Mouse (Mus musculus) layer of hippocampus, postnatal 36 days (tissue): ENCODE data around the gene Sugct. TPM values are rescaled to one million over a fixed set of nuclear protein-coding genes. Genes with fewer than 3 reads are reported as not detected.
"Not testable (repeated sequence)": the region's sequence is repeated elsewhere in the genome, so short reads cannot be mapped to it uniquely, and the experiment has no call there.

Source experiments
- DNase-seq, 2 experiments: peaks; one replicate each; pipeline ENCODE4 v3.0.0; 2022
- total RNA-seq, 2 experiments: library from RNA; stranded (reverse); gene quantifications; 2 replicates each; pipeline ENCODE4 v1.2.3; 2021

Sugct gene
- total RNA-seq, 2 experiments from 2014 or later, result 1.8 to 2.5 TPM

- DNase-seq, result no peak
Observed at GRCm38 (mm10) chr13:16878056-16878455, 817.3 kb downstream of the Sugct start.

GRCm38 (mm10) chr13:16859986-16860385, 835.4 kb downstream of the Sugct start:
- DNase-seq, result no peak

- no peak for DNase-seq
Observed at GRCm38 (mm10) chr13:16847236-16847635, 848.1 kb downstream of the Sugct start.

- DNase-seq, result no peak
Observed at GRCm38 (mm10) chr13:16840994-16841393, 854.4 kb downstream of the Sugct start.

- DNase-seq, result no peak
Observed at GRCm38 (mm10) chr13:16838409-16838808, 856.9 kb downstream of the Sugct start.

GRCm38 (mm10) chr13:16835111-16835510, 860.2 kb downstream of the Sugct start:
- no peak for DNase-seq

- DNase-seq, result no peak
Observed at GRCm38 (mm10) chr13:16833069-16833468, 862.3 kb downstream of the Sugct start.

GRCm38 (mm10) chr13:16831840-16832239, 863.5 kb downstream of the Sugct start:
- DNase-seq, result peak in 1 of 2 experiments; percentile 6

- DNase-seq, result not testable (repeated sequence)
Observed at GRCm38 (mm10) chr13:16830291-16830690, 865.1 kb downstream of the Sugct start.

- DNase-seq, result no peak
Observed at GRCm38 (mm10) chr13:16829589-16829988, 865.8 kb downstream of the Sugct start.

GRCm38 (mm10) chr13:16825619-16826018, 869.7 kb downstream of the Sugct start:
- no peak for DNase-seq

- DNase-seq, result no peak
Observed at GRCm38 (mm10) chr13:16821785-16822184, 873.6 kb downstream of the Sugct start.

- no peak for DNase-seq
Observed at GRCm38 (mm10) chr13:16817471-16817870, 877.9 kb downstream of the Sugct start.

GRCm38 (mm10) chr13:16816747-16817146, 878.6 kb downstream of the Sugct start:
- no peak for DNase-seq

GRCm38 (mm10) chr13:16812268-16812667, 883.1 kb downstream of the Sugct start:
- DNase-seq, result no peak

Other genes with a start within 250 kb of the Sugct start
- 10 to 100 TPM; 14.6 to 15.9 TPM for gene Mplkip, start 361 bp downstream of the Sugct start, total RNA-seq
- 10 to 100 TPM; 57.3 to 58.8 TPM for gene Cdk13, start 109.5 kb upstream of the Sugct start, total RNA-seq
- gene Rala, start 248.7 kb upstream of the Sugct start, total RNA-seq, result 10 to 100 TPM; 63.4 to 64.5 TPM